Mouse (Mus musculus) CH12.LX (cell line): Measurements from ENCODE around the gene Tmem38b. TPM values are rescaled to one million over a fixed set of nuclear protein-coding genes. Genes with fewer than 3 reads are reported as not detected.
A peak's percentile ranks its signal among the peaks of the same experiment; 100 is the strongest.

Source experiments
- DNase-seq: peaks from one replicate; pipeline ENCODE4 v3.0.0-alpha.2; 2013; ENCODE audit errors: extremely low read depth
- H3K27ac ChIP-seq: 2 replicates; pipeline ENCODE4 v1.5.1; 2012; ENCODE audit warnings: low read depth, mild to moderate bottlenecking, control low read depth, moderate library complexity; ENCODE audit not compliant: insufficient read depth
- H3K27me3 ChIP-seq: replicated peaks from 2 replicates; pipeline ENCODE3; 2012; ENCODE audit warnings: inconsistent platforms
- H3K36me3 ChIP-seq, 2 experiments: replicated peaks in 1 of 2; 2 replicates each; pipeline versions ENCODE3 to v1.6.1; 2012; ENCODE audit warnings: inconsistent platforms in 1 of 2, low read length in 1 of 2, mild to moderate bottlenecking in 1 of 2, mixed read lengths in 1 of 2, moderate library complexity in 1 of 2; ENCODE audit not compliant: control insufficient read depth in 1 of 2, insufficient read depth in 1 of 2
- H3K4me1 ChIP-seq, 2 experiments: 2 replicates each; pipeline ENCODE4 v1.6.1; 2012; ENCODE audit warnings: inconsistent platforms in 1 of 2, moderate library complexity in 1 of 2; ENCODE audit not compliant: insufficient read depth in 2 of 2, control insufficient read depth in 1 of 2
- H3K4me2 ChIP-seq: 2 replicates; pipeline ENCODE4 v1.6.1; 2012; ENCODE audit warnings: low read depth, mild to moderate bottlenecking, control low read depth; ENCODE audit not compliant: poor library complexity, insufficient read depth, severe bottlenecking
- H3K4me3 ChIP-seq, 3 experiments: fragments of 150-350 bp in 1 of 3; sonication (generic) in 1 of 3; replicated peaks in 1 of 3; 2 replicates each; pipeline versions ENCODE3 to v1.5.1; 2011 to 2012; ENCODE audit warnings: low read depth in 2 of 3, low read length in 2 of 3, mild to moderate bottlenecking in 2 of 3, moderate library complexity in 2 of 3, control low read depth in 1 of 3, improper control_type of control experiment in 1 of 3, inconsistent platforms in 1 of 3, mixed read lengths in 1 of 3; ENCODE audit not compliant: poor library complexity in 1 of 3
- H3K79me2 ChIP-seq: replicated peaks from 2 replicates; pipeline ENCODE4 v1.6.1; 2012; ENCODE audit warnings: mild to moderate bottlenecking, moderate library complexity; ENCODE audit not compliant: control insufficient read depth, poor library complexity, insufficient read depth, severe bottlenecking; ENCODE audit errors: extremely low read depth
- H3K9ac ChIP-seq: 2 replicates; pipeline ENCODE4 v1.6.1; 2012; ENCODE audit warnings: low read depth, mild to moderate bottlenecking, control low read depth, moderate library complexity; ENCODE audit not compliant: insufficient read depth
- H3K9me3 ChIP-seq: replicated peaks from 2 replicates; pipeline ENCODE3; 2012; ENCODE audit warnings: low read length, inconsistent platforms, mixed read lengths
- BHLHE40 ChIP-seq: IDR thresholded peaks from 2 replicates; pipeline ENCODE4 v1.6.1; 2011; ENCODE audit warnings: mild to moderate bottlenecking, low read depth, low read length, improper control_type of control experiment
- ETS1 ChIP-seq: conservative IDR thresholded peaks from 2 replicates; pipeline ENCODE4 v1.6.1; 2012; ENCODE audit warnings: low read depth, mild to moderate bottlenecking, inconsistent platforms, low read length, improper control_type of control experiment, moderate library complexity
- GABPA ChIP-seq: IDR thresholded peaks from 2 replicates; pipeline ENCODE4 v1.6.1; 2012; ENCODE audit warnings: low read depth, low read length, improper control_type of control experiment, inconsistent platforms; ENCODE audit not compliant: insufficient replicate concordance
- JUND ChIP-seq: conservative IDR thresholded peaks from 2 replicates; pipeline ENCODE4 v1.6.1; 2011; ENCODE audit warnings: low read depth, low read length, improper control_type of control experiment
- NRF1 ChIP-seq: IDR thresholded peaks from 2 replicates; pipeline ENCODE4 v1.6.1; 2014; ENCODE audit warnings: low read depth, mild to moderate bottlenecking, inconsistent platforms, low read length, improper control_type of control experiment, moderate library complexity
- RCOR1 ChIP-seq: conservative IDR thresholded peaks from 2 replicates; pipeline ENCODE4 v1.6.1; 2012; ENCODE audit warnings: low read depth, mild to moderate bottlenecking, inconsistent platforms, low read length, improper control_type of control experiment
- TBP ChIP-seq: conservative IDR thresholded peaks from 2 replicates; pipeline ENCODE4 v1.6.1; 2011; ENCODE audit warnings: low read depth, low read length, improper control_type of control experiment
- TCF12 ChIP-seq: IDR thresholded peaks from 2 replicates; pipeline ENCODE4 v1.6.1; 2014; ENCODE audit warnings: low read depth, mild to moderate bottlenecking, inconsistent platforms, low read length, improper control_type of control experiment
- USF1 ChIP-seq: IDR thresholded peaks from 2 replicates; pipeline ENCODE4 v1.6.1; 2014; ENCODE audit warnings: low read depth, mild to moderate bottlenecking, inconsistent platforms, low read length, improper control_type of control experiment
- ZKSCAN1 ChIP-seq: IDR thresholded peaks from 2 replicates; pipeline ENCODE4 v1.6.1; 2012; ENCODE audit warnings: low read depth, inconsistent platforms, low read length, improper control_type of control experiment, borderline replicate concordance
- ZNF384 ChIP-seq: IDR thresholded peaks from 2 replicates; pipeline ENCODE4 v1.6.1; 2012; ENCODE audit warnings: low read depth, low read length, improper control_type of control experiment, inconsistent platforms
- dilution Hi-C: fragments of 300-500 bp; cut with MboI; formaldehyde crosslinking; loops from 2 replicates; pipeline ENCODE4 v1.14.3; 2020; ENCODE audit warnings: low sequenced_read_pairs; ENCODE audit not compliant: extremely low pct_unique_long_range_greater_than_20kb, extremely low pct_ligation_motif_present
- in situ Hi-C: fragments of 300-500 bp; cut with MboI; formaldehyde crosslinking; loops from 3 replicates; pipeline ENCODE4 v1.14.3; 2019; ENCODE audit warnings: low sequenced_read_pairs, low pct_ligation_motif_present, low pct_unique_long_range_greater_than_20kb, mixed read lengths
- polyA plus RNA-seq: library from polyadenylated mRNA; unstranded; fragments of >175 nt; gene quantifications from 2 replicates; pipeline ENCODE4 v1.2.1, GENCODE M21; 2012; ENCODE audit warnings: low read depth; ENCODE audit not compliant: insufficient read length
- total RNA-seq, 2 experiments: library from RNA; depleted of rRNA; stranded (reverse); fragments of 300-350 nt in 1 of 2; fragments of >200 nt in 1 of 2; gene quantifications; 2 replicates each; pipeline ENCODE4 v1.2.3; 2012 to 2014

The Tmem38b gene
- total and polyA plus RNA-seq, 3 experiments: 5.9 to 10.8 (median 10.5) TPM

DNA sequence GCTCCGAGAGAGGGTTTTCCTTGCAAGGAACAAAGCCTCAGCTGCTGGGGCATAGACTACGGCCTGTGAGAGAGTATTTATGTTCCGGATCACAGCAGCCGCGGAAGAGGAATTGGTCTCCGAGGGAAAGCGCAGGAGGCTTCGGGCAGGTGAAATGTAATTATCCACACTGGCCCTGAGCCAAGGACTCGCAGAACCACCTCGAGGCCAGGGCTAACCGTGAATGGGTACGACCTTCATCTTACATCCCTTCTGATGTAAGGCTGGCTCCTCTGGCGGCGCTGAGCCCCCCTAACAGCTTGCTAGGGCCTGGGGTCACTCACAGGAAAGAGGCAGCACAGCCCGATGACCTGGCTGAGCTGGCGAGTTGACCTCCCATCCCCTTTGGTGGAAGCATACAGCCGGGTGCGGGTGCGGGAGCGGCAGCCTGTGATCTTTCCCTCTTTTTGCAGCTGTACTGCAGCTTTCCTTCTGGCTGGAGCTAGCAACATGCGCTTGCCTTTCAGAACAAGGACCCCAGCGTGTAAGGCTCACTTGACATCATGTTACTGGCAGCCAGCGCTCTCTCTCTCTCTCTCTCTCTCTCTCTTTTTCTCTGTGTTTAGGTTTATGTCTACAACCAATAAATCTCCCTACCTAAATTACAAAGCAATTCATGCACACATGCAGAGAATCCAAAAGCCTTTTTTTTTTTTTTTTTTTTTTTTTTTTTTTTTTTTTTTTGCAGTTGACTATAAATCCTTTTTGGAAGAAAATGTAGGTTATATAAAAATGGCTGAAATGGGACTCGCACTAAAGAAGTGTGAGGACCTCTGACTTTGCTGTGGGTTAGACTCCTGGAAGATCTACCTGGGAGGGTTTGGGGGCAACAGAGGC, 52.9 kb downstream of the Tmem38b start:
- Histone ChIP-seq H3K79me2 (no peaks in the 10 kb centered on the region), H3K4me3 (no peak overlapping the region), H3K27me3 (no peaks in the 10 kb centered on the region), H3K9me3 (no peaks in the 10 kb centered on the region), H3K4me2 (no peak overlapping the region), H3K9ac (no peak overlapping the region), H3K4me1 (peaks cover 0 to 12% of the 10 kb centered on the region in 2 experiments; a peak in 2 of 4 replicates), H3K36me3 (no peaks in the 10 kb centered on the region), H3K27ac (no peak overlapping the region)
- DNase-seq: no peak
- in situ Hi-C loops (no loop called here), dilution Hi-C loops (no loop called here)
- TF ChIP-seq RCOR1 (no peak), ZNF384 (peak; percentile 66)

- H3K79me2 ChIP-seq: no peaks in the 10 kb centered on the region
- no peak for TF ChIP-seq JUND
- no peak for TF ChIP-seq USF1
- TF ChIP-seq ZKSCAN1: no peak
- no peak for TF ChIP-seq TBP
- TF ChIP-seq BHLHE40: no peak
- TF ChIP-seq GABPA: no peak
- no peak for TF ChIP-seq RCOR1
- TF ChIP-seq TCF12: no peak
- TF ChIP-seq ETS1: no peak
- no peak for TF ChIP-seq NRF1
- no peak overlapping the region for H3K4me2 ChIP-seq
- no peak for DNase-seq
- no peak overlapping the region for H3K9ac ChIP-seq
- peaks cover 0 to 12% of the 10 kb centered on the region in 2 experiments; a peak in 2 of 4 replicates for H3K4me1 ChIP-seq
- dilution Hi-C loops (no loop called here), in situ Hi-C loops (no loop called here)
- no peak overlapping the region for H3K4me3 ChIP-seq
- no peaks in the 10 kb centered on the region for H3K27me3 ChIP-seq
- no peaks in the 10 kb centered on the region for H3K36me3 ChIP-seq
- no peak overlapping the region for H3K27ac ChIP-seq
- no peaks in the 10 kb centered on the region for H3K9me3 ChIP-seq
Observed at GRCm38 (mm10) chr4:53882921-53883682, 57.3 kb downstream of the Tmem38b start.
